Mouse (Mus musculus) neural tube, embryonic 11.5 days (tissue): ENCODE measurements around the gene Pacsin2. TPM values are rescaled to one million over a fixed set of nuclear protein-coding genes. Genes with fewer than 3 reads are reported as not detected.

Source experiments
- ATAC-seq: fragments of 200-750 bp; cut with Nextera tagmentation; 2 replicates; pipeline ENCODE4 v1.8.0; 2017; ENCODE audit warnings: moderate number of reproducible peaks, mild to moderate bottlenecking, moderate TSS enrichment, moderate library complexity; ENCODE audit not compliant: insufficient read depth, low FRiP score, low TSS enrichment
- DNase-seq: peaks from one replicate; pipeline ENCODE4 v3.0.0-alpha.2; 2015; ENCODE audit warnings: low spot score
- H3K27ac ChIP-seq: fragments of 300-500 bp; sonication (generic); 2 replicates; pipeline ENCODE4 v1.5.1; 2014; ENCODE audit warnings: low read depth, mild to moderate bottlenecking, low read length
- H3K27me3 ChIP-seq: fragments of 300-500 bp; sonication (generic); 2 replicates; pipeline ENCODE4 v1.6.1; 2014; ENCODE audit warnings: mild to moderate bottlenecking, low read length, mixed read lengths; ENCODE audit not compliant: control insufficient read depth, insufficient read depth
- H3K36me3 ChIP-seq: fragments of 300-500 bp; sonication (generic); 2 replicates; pipeline ENCODE4 v1.6.1; 2014; ENCODE audit warnings: mild to moderate bottlenecking, low read length, moderate library complexity, mixed read lengths; ENCODE audit not compliant: control insufficient read depth, insufficient read depth
- H3K4me1 ChIP-seq: fragments of 300-500 bp; sonication (generic); 2 replicates; pipeline ENCODE4 v1.6.1; 2014; ENCODE audit warnings: low read length, mixed read lengths; ENCODE audit not compliant: control insufficient read depth, insufficient read depth
- H3K4me2 ChIP-seq: fragments of 300-500 bp; sonication (generic); 2 replicates; pipeline ENCODE4 v1.6.1; 2014; ENCODE audit warnings: low read depth, mild to moderate bottlenecking, moderate library complexity
- H3K4me3 ChIP-seq: fragments of 300-500 bp; sonication (generic); 2 replicates; pipeline ENCODE4 v1.5.1; 2014; ENCODE audit warnings: low read depth, low read length
- H3K9ac ChIP-seq: fragments of 300-500 bp; sonication (generic); 2 replicates; pipeline ENCODE4 v1.6.1; 2014; ENCODE audit warnings: mild to moderate bottlenecking, low read length
- H3K9me3 ChIP-seq: fragments of 300-500 bp; sonication (generic); 2 replicates; pipeline ENCODE4 v1.6.1; 2016; ENCODE audit warnings: low read length; ENCODE audit not compliant: control insufficient read depth
- WGBS: fragments of 180-500 bp; shearing (Covaris S2); extraction: QIAGEN DNeasy Blood & Tissue Kit; methylation state at CpG from one replicate; pipeline ENCODE4 v1.1.7; 2014; 5-methylcytosine and 5-hydroxymethylcytosine counted together
- polyA plus RNA-seq: library from polyadenylated mRNA; unstranded; fragments of >200 nt; fragmentation: Nextera tagmentation; extraction: Ambion mirVana; gene quantifications from 2 replicates; pipeline ENCODE4 v1.2.1, GENCODE M21; 2014

Gene Pacsin2
- polyA plus RNA-seq, 1 experiment from 2014 or later, result 46.2 TPM

GRCm38 (mm10) chr15:83425277-83425676 lies 39.1 kb downstream of the Pacsin2 start:
- no peak overlapping the region for H3K27ac ChIP-seq
- H3K4me2 ChIP-seq, result no peak overlapping the region
- no peaks in the 10 kb centered on the region for H3K27me3 ChIP-seq
- no peak overlapping the region for H3K4me3 ChIP-seq
- no peak overlapping the region for H3K9ac ChIP-seq
- WGBS, result 82% methylated on average over 4 of the region's 4 CpGs
- H3K4me1 ChIP-seq, result peaks cover 3% of the 10 kb centered on the region; the same call in 1 of the 2 replicates
- H3K9me3 ChIP-seq, result no peaks in the 10 kb centered on the region
- ATAC-seq, result no peak
- DNase-seq, result no peak
- no peaks in the 10 kb centered on the region for H3K36me3 ChIP-seq

- DNase-seq, result no peak
- H3K27me3 ChIP-seq, result no peaks in the 10 kb centered on the region
- no peak overlapping the region for H3K4me3 ChIP-seq
- no peak overlapping the region for H3K9ac ChIP-seq
- H3K36me3 ChIP-seq, result no peaks in the 10 kb centered on the region
- WGBS, result 77% methylated on average over 5 of the region's 5 CpGs
- peaks cover 3% of the 10 kb centered on the region; the same call in 1 of the 2 replicates for H3K4me1 ChIP-seq
- H3K27ac ChIP-seq, result no peak overlapping the region
- ATAC-seq, result no peak
- H3K4me2 ChIP-seq, result no peak overlapping the region
- H3K9me3 ChIP-seq, result no peaks in the 10 kb centered on the region
Observed at GRCm38 (mm10) chr15:83423589-83424384, 40.6 kb downstream of the Pacsin2 start.

DNA sequence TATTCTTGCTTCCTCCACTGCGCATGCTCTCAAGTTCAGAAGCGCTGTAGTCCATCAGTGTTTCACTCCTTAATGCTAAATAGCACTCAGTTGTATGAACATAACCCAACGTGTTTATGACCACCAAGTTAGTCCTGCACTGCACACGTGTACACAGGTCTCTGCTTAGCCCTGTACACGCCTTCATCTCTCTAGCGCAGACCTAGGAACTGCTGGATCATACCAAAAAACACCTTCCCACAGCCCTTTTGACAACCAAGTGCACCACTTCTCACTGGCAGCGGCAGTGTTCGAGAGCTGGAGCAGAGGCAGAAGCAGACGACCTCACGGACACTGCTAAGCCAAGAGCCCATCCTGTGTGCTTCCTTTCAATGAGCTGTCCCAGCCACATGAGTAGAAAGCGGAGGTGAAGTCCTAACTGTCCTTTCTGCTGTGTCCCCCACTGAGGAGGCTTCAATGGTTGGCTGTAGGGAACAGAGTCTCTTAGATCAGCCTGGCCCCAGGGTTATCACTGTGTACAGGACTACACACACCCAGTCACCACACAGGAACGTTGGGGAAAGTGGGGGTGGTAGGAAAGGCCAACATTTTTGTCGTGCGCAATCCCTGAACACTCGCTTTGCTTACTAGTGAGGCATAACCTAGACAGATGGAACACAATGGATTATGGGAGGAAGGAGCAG lies 42.0 kb downstream of the Pacsin2 start:
- 93% methylated on average over 15 of the region's 15 CpGs for WGBS
- no peak for ATAC-seq
- H3K9ac ChIP-seq, result no peak overlapping the region

DNA sequence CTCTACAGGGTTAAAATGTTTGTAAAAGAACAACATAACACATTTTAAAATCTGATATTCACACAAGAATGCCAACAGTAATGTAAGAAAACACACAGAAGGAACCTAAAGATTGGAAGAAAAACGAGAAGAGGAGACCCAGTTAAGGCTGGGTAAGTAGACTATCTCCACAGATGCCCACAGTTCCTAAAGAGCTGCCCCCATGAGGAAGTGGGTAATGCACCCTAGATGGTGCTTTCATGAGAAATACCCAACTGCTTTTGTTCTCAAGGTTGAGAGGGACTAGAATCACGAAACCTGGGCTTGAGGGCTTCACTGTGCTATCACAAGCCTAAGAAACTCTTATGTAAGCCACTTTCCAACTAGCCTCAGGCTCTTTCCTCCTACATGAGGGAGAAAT lies 44.8 kb downstream of the Pacsin2 start:
- WGBS, result 83% methylated on average over 2 of the region's 2 CpGs
- no peaks in the 10 kb centered on the region for H3K27me3 ChIP-seq
- no peak overlapping the region for H3K4me2 ChIP-seq
- no peak overlapping the region for H3K4me3 ChIP-seq
- no peaks in the 10 kb centered on the region for H3K9me3 ChIP-seq
- no peak overlapping the region for H3K27ac ChIP-seq
- DNase-seq (no peak), ATAC-seq (no peak)
- no peaks in the 10 kb centered on the region for H3K4me1 ChIP-seq
- no peaks in the 10 kb centered on the region for H3K36me3 ChIP-seq
- no peak overlapping the region for H3K9ac ChIP-seq

More for the DNA sequence above, 42.0 kb downstream of the Pacsin2 start:
- H3K27me3 ChIP-seq, result no peaks in the 10 kb centered on the region
- H3K36me3 ChIP-seq, result no peaks in the 10 kb centered on the region
- no peak for DNase-seq
- H3K4me3 ChIP-seq, result no peak overlapping the region
- H3K27ac ChIP-seq, result no peak overlapping the region
- no peaks in the 10 kb centered on the region for H3K9me3 ChIP-seq
- no peak overlapping the region for H3K4me2 ChIP-seq
- H3K4me1 ChIP-seq, result peaks cover 3% of the 10 kb centered on the region; the same call in 1 of the 2 replicates

- no peaks in the 10 kb centered on the region for H3K36me3 ChIP-seq
- no peak for DNase-seq
- H3K27ac ChIP-seq, result no peak overlapping the region
- no peak overlapping the region for H3K9ac ChIP-seq
- H3K9me3 ChIP-seq, result no peaks in the 10 kb centered on the region
- H3K27me3 ChIP-seq, result no peaks in the 10 kb centered on the region
- ATAC-seq, result no peak
- H3K4me1 ChIP-seq, result no peaks in the 10 kb centered on the region
- no peak overlapping the region for H3K4me2 ChIP-seq
- H3K4me3 ChIP-seq, result no peak overlapping the region
Observed at GRCm38 (mm10) chr15:83418685-83419084, 45.7 kb downstream of the Pacsin2 start.

GRCm38 (mm10) chr15:83417916-83418315 lies 46.5 kb downstream of the Pacsin2 start:
- Histone ChIP-seq H3K4me1 (no peaks in the 10 kb centered on the region), H3K4me3 (no peak overlapping the region), H3K9me3 (no peaks in the 10 kb centered on the region), H3K27me3 (no peaks in the 10 kb centered on the region), H3K36me3 (no peaks in the 10 kb centered on the region), H3K4me2 (no peak overlapping the region), H3K27ac (no peak overlapping the region), H3K9ac (no peak overlapping the region)
- DNase-seq (no peak), ATAC-seq (no peak)
- WGBS, result 88% methylated on average over 6 of the region's 6 CpGs

GRCm38 (mm10) chr15:83417407-83417806 lies 47.0 kb downstream of the Pacsin2 start:
- WGBS, result 74% methylated on average over 7 of the region's 7 CpGs
- Histone ChIP-seq H3K36me3 (no peaks in the 10 kb centered on the region), H3K27ac (no peak overlapping the region), H3K4me3 (no peak overlapping the region), H3K9me3 (no peaks in the 10 kb centered on the region), H3K4me2 (no peak overlapping the region), H3K9ac (no peak overlapping the region), H3K4me1 (no peaks in the 10 kb centered on the region), H3K27me3 (no peaks in the 10 kb centered on the region)
- ATAC-seq (no peak), DNase-seq (no peak)

DNA sequence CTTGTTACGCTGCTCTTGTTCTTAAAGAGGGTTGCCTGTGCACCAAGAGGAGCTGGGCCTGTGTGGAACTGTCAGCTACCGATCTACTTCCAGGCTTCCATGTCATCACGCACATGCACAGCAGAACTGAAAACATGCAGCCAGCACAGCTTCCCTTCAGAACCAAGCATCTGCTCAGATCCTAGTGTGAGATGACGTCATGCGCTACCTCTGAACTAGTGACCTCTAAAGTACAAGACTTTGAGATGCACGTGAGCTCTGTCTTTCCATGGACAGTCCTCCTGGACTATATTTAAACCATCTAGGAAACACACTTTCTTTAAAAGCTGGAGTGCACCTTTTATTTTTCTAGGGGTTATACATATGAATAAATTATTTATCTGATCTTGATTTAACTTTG lies 49.0 kb downstream of the Pacsin2 start:
- no peaks in the 10 kb centered on the region for H3K36me3 ChIP-seq
- no peaks in the 10 kb centered on the region for H3K27me3 ChIP-seq
- no peak overlapping the region for H3K9ac ChIP-seq
- no peak for ATAC-seq
- H3K9me3 ChIP-seq, result no peaks in the 10 kb centered on the region
- H3K4me2 ChIP-seq, result no peak overlapping the region
- 80% methylated on average over 6 of the region's 6 CpGs for WGBS
- H3K4me1 ChIP-seq, result no peaks in the 10 kb centered on the region
- no peak overlapping the region for H3K27ac ChIP-seq
- H3K4me3 ChIP-seq, result no peak overlapping the region
- no peak for DNase-seq

DNA sequence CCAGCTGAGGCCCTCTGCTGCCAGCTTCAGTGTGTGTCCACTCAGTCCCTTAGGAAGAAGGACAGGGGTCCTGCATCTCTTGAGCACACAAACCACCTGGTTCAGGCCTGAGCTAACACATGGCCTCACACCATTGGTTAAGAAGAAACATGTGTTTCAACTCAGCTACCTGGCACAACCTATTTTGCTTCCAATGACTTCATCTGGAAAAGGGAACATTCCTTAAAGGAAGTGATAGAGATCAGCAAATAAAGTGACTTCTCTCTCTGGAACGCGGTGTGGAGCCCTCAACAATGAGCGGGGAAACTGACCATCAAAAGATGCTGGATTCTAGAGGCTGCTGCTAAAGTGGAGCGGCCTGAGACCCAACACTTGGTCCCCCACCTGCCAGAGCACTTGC lies 52.8 kb downstream of the Pacsin2 start:
- DNase-seq (no peak), ATAC-seq (no peak)
- Histone ChIP-seq H3K9me3 (no peaks in the 10 kb centered on the region), H3K27ac (no peak overlapping the region), H3K9ac (no peak overlapping the region), H3K27me3 (no peaks in the 10 kb centered on the region), H3K4me2 (no peak overlapping the region), H3K4me3 (no peak overlapping the region), H3K36me3 (no peaks in the 10 kb centered on the region), H3K4me1 (no peaks in the 10 kb centered on the region)
- 96% methylated on average over 4 of the region's 4 CpGs for WGBS
